Mouse (Mus musculus): ENCODE data around the gene Cfap43.
A peak's percentile ranks its signal among the peaks of the same experiment; 100 is the strongest.

Gene Cfap43

GRCm38 (mm10) chr19:47713457-47713856 is 205.6 kb downstream of the Cfap43 start:
- no peak for DNase-seq (ENCODE audit: low read depth, low spot score)

GRCm38 (mm10) chr19:47710376-47710775 is 208.7 kb downstream of the Cfap43 start:
- DNase-seq (ENCODE audit: low read depth, low spot score) = no peak

DNA sequence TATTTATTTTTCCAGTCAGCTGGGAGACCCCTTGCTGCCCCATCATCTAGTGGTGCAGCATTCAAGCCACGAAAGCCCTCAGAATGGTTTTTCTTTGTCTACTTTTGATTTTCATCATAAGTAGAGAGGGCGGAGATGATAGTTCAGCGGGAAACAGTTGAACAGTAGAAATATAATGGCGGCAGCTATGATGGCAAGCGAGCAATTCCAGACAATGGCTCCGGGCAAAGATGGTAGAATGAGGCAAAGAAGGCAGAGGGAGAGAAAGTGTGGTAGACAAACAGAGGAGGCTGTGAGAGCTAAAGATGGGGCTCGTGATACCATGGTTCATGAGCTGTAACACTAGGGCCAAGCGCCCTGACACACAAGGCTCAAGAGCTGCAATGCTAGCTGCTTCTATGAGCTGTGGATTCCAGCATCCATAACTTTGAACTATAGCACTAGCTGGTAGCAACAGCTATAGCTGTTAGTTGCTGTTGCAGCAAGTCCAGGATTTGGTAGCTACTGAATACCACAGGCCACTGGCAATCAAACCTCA is 213.2 kb downstream of the Cfap43 start:
- DNase-seq (ENCODE audit: low read depth, low spot score) = no peak

GRCm38 (mm10) chr19:47705080-47705771 is 213.9 kb downstream of the Cfap43 start:
- peak; percentile 16 for DNase-seq (ENCODE audit: low read depth, low spot score)

DNA sequence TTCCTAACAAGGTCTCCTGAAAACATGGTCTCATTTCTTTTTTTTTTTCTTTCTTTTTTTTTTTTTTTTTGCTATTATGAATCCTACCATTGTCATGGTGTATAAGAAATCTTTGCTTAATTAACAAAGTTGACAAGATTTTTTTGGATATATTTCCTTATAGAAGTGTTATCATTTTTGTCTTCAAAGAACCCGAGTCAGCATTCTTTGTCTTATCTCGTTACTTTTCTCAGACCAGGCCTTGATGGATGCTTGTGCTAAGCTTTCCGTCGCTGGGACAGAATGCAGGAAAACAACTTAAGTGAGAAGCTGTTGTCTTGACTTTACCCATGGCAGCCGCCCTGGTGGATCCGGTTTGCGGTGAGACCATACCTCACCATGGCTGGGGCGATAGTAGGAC is 218.6 kb downstream of the Cfap43 start:
- DNase-seq (ENCODE audit: low read depth, low spot score) = no peak

GRCm38 (mm10) chr19:47699743-47700142 is 219.3 kb downstream of the Cfap43 start:
- no peak for DNase-seq (ENCODE audit: low read depth, low spot score)

GRCm38 (mm10) chr19:47698266-47698665 is 220.8 kb downstream of the Cfap43 start:
- DNase-seq (ENCODE audit: low read depth, low spot score) = no peak

GRCm38 (mm10) chr19:47697067-47697466 is 222.0 kb downstream of the Cfap43 start:
- no peak for DNase-seq (ENCODE audit: low read depth, low spot score)

DNA sequence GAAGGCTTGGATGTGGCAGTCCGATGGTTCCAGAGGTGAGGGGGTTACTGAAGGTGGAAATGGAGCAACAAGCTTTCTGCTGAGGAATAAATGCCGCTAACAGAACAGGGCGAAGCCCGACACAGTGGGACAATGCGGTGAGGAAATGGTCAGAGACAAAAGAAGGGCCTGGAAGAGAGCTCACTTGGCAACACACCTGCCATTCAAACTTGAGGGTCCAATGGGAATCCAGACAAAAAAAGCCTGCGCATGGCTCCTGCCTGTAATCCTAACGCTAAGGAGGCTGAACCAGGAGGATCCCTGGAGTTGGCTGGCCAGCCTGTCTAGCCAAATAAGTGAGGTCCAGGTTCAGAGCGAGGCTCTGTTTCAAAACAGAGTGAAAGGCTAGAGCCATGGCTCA is 222.7 kb downstream of the Cfap43 start:
- no peak for DNase-seq (ENCODE audit: low read depth, low spot score)

GRCm38 (mm10) chr19:47695725-47696124 is 223.4 kb downstream of the Cfap43 start:
- no peak for DNase-seq (ENCODE audit: low read depth, low spot score)

GRCm38 (mm10) chr19:47691994-47692393 is 227.1 kb downstream of the Cfap43 start, which contains the start of gene Col17a1:
Gene Col17a1, minus strand, starts transcription at chr19:47692094.
- no peak for DNase-seq (ENCODE audit: low read depth, low spot score)

- no peak for DNase-seq (ENCODE audit: low read depth, low spot score)
These were observed 229.5 kb downstream of the Cfap43 start for GRCm38 (mm10) chr19:47689592-47689991.

Measured in CD4-positive, CD25-positive, alpha-beta regulatory T cell, adult 2 months (primary cell).